Mouse (Mus musculus) fibroblast of lung, adult 2 months (primary cell): ENCODE measurements around the gene Jmy.
"Not testable (repeated sequence)": the region's sequence is repeated elsewhere in the genome, so short reads cannot be mapped to it uniquely, and the experiment has no call there.

Experiments used
- DNase-seq: peaks from one replicate; pipeline ENCODE4 v3.0.0-alpha.2; 2011; ENCODE audit warnings: low read depth

Gene Jmy

DNA sequence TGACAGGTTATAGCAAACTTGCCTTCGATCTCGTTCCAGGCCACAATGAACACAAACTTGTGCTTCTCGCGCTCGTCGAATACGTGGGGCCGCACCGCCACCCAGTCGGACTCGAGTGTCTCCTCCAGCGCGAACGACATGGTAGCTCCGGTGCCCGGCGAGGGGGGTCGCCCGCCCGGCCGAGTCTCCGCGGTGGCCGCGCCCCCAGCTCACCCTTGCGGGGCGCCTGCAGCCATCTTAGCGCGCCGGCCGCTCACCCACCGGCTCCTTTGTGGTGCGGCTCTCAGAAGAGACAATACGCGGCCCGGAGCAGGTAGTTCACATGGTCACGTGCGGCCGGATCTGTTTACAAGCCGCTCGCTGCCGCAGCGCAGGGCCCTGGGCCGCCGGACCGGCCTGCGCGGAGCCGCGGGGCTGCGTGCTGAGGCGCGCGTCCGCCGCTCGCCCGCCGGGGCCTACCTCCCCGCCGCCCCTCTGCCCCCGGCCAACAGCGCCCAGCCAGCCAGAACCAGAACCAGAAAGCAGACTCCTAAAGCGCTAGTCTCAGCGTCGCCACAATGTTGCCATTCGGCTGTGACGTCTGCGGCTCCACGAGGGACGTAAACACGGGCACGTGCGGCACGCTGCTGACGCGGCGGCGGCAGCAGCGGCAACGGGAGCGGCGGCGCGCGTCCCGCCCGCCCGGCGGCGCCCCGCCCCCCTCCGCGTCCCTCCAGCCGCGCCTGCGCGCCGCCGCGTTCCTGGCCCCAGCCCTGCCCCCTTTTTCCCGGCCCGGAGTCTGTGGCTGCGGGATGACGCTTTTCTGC lies at the start of gene Jmy:
TSS of gene Jmy (minus strand) at position 642 of the 806 bp plus-strand sequence.
- peak; percentile 39 for DNase-seq

GRCm38 (mm10) chr13:93547641-93548040 lies 48.0 kb upstream of the Jmy start:
- no peak for DNase-seq

- DNase-seq = no peak
These were observed 46.4 kb upstream of the Jmy start for GRCm38 (mm10) chr13:93546011-93546410.

- no peak for DNase-seq
These were observed 44.7 kb upstream of the Jmy start for GRCm38 (mm10) chr13:93544274-93544673.

DNA sequence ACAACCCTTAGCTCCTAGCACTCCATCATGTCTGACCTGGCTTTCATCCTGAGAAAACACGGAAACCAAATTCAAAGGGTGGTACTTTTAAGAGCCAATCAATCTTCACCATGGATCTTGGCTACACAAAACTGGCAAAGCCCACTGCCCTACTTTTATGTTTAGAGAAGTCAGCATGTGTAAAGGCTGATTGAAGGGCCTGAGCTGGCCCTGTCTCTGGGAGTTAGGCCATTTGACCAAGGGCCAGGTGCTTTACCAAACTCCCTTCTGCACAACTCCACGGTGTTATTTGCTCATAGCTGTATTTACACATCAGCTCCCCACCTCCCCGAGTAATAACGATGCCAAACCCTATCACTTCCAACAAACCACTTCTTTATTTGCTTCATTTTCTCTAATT lies 39.7 kb upstream of the Jmy start:
- no peak for DNase-seq

DNA sequence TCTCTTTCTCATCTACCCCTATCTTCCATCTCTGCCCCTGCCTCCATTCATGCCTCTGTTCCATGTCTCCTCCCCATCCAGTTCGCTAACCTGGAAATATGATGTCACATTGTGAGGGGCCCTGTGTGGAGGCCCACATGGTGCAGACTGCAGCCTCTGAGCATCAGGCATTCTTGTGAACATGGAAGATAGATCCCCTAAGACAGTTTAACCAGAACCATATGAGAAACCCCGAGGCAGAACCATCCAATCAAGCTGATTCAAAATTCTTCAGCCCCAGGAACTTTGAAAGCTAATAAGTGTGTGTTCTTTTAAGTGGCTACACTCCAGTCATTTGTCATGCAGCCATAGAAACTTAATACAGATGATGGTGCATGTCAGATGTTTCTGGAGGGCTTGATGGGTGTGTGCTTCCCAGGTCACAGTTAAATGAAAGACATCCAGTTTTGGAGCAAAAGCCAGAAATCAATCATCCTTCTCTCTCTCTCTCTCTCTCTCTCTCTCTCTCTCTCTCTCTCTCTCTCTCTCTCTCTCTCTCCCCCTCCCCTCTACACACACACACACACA lies 19.2 kb upstream of the Jmy start:
- DNase-seq = no peak

GRCm38 (mm10) chr13:93517223-93517622 lies 17.6 kb upstream of the Jmy start:
- DNase-seq = no peak

GRCm38 (mm10) chr13:93514000-93514795 lies 14.6 kb upstream of the Jmy start:
- DNase-seq = no peak

DNA sequence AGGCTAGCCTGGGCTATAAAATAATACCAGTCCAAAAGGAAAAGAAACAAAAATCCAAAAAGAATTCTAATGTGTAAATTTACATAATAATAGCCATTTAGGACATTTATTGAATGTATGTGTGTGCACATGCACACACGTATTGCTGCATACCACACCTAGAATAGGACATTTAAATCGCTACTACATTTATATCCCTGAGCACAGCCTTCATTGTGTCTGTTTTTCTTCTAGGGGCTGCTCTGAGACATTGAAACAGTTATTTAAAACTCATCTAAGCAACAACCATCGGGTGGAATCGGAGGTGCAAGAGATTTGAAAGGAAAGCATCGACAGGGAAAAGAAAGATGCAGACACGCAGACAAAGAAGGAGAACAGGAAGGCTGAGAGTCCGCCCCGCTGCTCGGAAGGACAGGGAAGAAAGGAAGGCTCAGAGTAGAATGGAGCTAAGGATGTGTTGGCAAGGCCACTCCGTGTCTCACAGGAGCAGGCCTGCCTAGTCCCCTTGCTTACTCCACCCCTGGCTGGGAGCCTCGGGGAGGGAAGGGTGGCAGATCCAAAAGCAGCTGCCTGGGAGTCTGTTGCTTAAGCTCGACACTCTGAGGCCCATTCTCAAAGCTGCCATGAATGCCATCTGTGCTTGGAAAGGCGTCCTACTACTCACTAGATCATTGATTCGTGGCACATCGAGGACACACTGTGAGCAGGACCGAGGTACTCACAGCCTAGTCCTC lies 11.0 kb upstream of the Jmy start:
- no peak for DNase-seq

GRCm38 (mm10) chr13:93506920-93507319 lies 7.3 kb upstream of the Jmy start:
- DNase-seq = not testable (repeated sequence)

- no peak for DNase-seq
These were observed 2.1 kb upstream of the Jmy start for GRCm38 (mm10) chr13:93501724-93502123.

DNA sequence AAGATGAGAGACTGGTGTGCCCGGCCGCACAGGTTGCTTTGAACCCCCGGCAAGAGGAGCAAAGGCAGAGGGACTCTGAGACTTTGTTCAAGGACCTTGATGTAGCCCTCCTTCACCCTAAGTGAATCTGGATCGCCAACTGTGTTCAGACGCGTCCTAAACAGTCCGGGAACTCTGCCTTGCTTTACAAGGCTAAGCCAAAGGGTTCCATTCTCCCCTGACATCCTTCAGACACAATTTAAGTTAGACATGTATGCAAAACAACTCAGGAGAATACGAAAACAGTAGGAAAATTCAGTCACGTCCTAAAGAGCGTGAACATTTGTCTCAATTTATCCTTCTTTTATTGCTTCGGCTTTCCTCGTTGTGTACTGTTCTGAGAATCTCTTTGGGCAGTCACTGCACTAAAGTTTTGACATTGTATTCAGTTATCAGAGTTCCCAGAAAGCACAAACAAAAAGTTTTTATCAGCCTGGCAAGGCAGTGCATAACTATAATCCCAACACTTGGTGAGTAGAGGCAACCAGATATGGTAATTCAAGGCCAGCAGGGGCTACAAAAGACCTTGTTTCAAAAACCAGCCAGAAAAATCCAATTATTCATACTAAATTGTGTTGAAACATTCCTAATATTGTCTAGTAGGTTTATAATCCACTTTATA lies 495 bp upstream of the Jmy start:
- no peak for DNase-seq

DNA sequence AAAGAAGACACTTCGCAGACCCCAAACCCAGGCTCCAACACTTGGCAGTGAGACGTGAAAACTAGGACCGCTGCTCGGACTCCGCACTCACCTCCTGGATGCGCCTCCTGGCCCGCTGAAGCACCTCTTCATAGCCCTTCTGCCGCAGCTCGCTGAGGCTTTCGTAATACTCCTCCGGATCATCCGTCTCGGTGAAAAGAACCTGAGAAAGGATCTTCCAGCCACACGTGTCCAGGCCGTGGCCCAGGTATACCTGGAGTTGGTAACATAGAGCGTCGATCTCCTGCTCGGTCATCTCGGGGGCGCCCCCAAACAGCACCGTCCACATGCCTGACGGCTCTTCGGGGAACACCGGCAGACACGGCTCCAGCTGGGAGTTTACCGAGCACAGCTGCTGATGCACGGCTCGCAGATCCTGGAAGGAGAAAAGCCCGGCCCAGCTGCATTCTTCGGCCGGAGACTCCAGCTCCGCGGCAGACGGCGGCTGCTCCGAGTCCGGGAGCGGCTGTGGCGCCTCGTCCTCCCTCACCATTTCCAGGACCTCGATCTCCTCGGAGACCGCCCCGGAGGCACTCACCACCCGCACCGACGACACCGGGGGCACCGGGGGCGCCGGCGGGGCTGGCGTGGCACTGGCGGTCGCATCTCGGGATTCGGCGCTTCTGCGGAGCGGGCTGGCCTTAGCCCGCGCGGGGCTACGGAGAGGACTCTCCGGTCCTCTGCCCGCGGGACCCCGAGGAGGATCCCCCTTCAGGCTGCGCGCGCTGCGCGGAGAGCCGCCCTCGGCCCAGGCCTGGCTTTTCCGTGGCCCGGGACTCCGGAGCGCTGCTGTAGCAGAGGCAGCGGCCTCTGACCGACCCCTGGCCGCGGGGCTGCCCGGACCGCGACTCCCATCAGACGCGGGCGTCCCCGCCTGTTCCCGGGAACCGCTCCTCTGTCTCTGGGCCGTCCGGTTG lies 1.1 kb downstream of the Jmy start:
- no peak for DNase-seq

- no peak for DNase-seq
These were observed 2.6 kb downstream of the Jmy start for GRCm38 (mm10) chr13:93496977-93497376.

DNA sequence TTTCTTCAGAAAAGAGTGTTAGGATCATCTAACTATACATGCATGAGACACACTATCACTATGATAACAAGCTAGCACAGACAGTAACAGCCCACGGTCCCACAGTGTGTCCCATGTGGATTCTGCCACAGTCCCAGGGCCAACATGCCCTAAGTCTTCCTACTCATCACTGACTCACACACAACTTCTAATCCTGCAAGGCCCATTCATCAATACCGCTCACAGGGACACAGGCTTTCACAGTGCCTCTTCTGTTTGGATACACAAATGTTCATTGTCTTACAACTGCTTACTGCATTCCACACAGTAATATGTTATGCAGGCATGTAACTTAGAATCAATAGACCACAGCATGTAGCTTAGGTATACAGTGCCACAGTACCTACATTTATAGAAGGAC lies 11.1 kb downstream of the Jmy start:
- DNase-seq = no peak

GRCm38 (mm10) chr13:93487734-93488133 lies 11.9 kb downstream of the Jmy start:
- no peak for DNase-seq

GRCm38 (mm10) chr13:93484276-93484675 lies 15.3 kb downstream of the Jmy start:
- DNase-seq = no peak

- no peak for DNase-seq
These were observed 18.5 kb downstream of the Jmy start for GRCm38 (mm10) chr13:93481110-93481509.

DNA sequence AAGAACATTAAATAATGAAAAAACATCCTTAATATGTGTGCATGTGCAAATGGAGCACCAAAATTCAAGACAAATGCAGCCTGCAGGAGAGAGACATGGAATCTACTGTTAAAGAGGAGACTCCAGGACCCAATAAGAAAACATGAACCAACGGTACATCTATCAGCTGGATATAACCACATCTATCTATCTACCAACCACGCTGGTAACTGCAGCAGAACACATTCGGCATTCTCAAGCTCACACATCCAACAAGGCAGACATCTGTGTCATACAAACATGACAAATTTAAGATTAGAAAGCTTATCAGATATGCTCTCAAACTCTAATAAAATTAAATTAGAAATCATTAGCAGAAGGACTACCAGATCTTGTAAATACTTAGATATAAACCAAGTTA lies 21.3 kb downstream of the Jmy start:
- no peak for DNase-seq

GRCm38 (mm10) chr13:93468355-93468754 lies 31.3 kb downstream of the Jmy start:
- DNase-seq = no peak

GRCm38 (mm10) chr13:93459566-93459965 lies 40.0 kb downstream of the Jmy start:
- no peak for DNase-seq
